In genomic region chr8:47413524-47414257, GRCm38 (mm10) we compare ENCODE assay signal across 8 mouse cellular contexts. TPM values are rescaled to one million over a fixed set of nuclear protein-coding genes. Genes with fewer than 3 reads are reported as not detected.
A peak's percentile ranks its signal among the peaks of the same experiment; 100 is the strongest.
DNase-seq lines count a peak whose midpoint lies in the region.

No protein-coding gene starts in this region.

- DNase-seq in adrenal gland, adult (ENCODE audit: inconsistent age in 2 of 2, low spot score in 1 of 2) = peak; percentile 61 to 83
- DNase-seq in cerebellum, postnatal 4 days (ENCODE audit: low spot score in 2 of 2) = peak; percentile 30 to 50
- DNase-seq in gastrocnemius, postnatal 25 days = peak; percentile 28
- peak; percentile 8 for DNase-seq in induced T-regulatory cell, adult 2 months (ENCODE audit: low read depth)
- peak; percentile 37 to 40 for DNase-seq in left cerebral cortex, adult 8-10 months (ENCODE audit: low spot score in 2 of 2)
- DNase-seq in lung, postnatal 25 days (ENCODE audit: low spot score) = peak; percentile 51
- DNase-seq in right cerebral cortex, postnatal 14 days = peak; percentile 68
- no peak for DNase-seq in adipocyte (ENCODE audit: low spot score)

RNA-seq across cellular contexts. Expression of gene Stox2, which starts 32.5 kb away (rescaled TPM):
- 1 to 10 TPM; 6.7 to 9.2 TPM for total RNA-seq in gastrocnemius, postnatal 25 days (2021)
- total RNA-seq in left cerebral cortex, adult 8-10 months (2022) = 10 to 100 TPM; 76.9 to 96.7 (median 84.0) TPM

Comparison
In these comparisons a context has a peak if more than half of its experiments do, and no peak if none do; other contexts are left out.
1. RNA of gene Stox2, which starts 32.5 kb away (total RNA-seq): 76.9 to 96.7 TPM in left cerebral cortex, adult 8-10 months; 6.7 to 9.2 TPM in gastrocnemius, postnatal 25 days; every median in the first group is over 4 times any median in the second.